Mouse (Mus musculus) hindbrain, postnatal 0 days (tissue): ENCODE measurements around the gene Gm37240. TPM values are rescaled to one million over a fixed set of nuclear protein-coding genes. Genes with fewer than 3 reads are reported as not detected.

Experiments used
- ATAC-seq: fragments of 200-750 bp; cut with Nextera tagmentation; 2 replicates; pipeline ENCODE4 v1.8.0; 2017; ENCODE audit warnings: mild to moderate bottlenecking, moderate TSS enrichment, moderate library complexity
- DNase-seq: peaks from one replicate; pipeline ENCODE4 v3.0.0-alpha.2; 2015; ENCODE audit warnings: low spot score
- H3K27ac ChIP-seq: fragments of 300-500 bp; sonication (generic); 2 replicates; pipeline ENCODE4 v1.5.1; 2014; ENCODE audit warnings: mild to moderate bottlenecking
- H3K27me3 ChIP-seq: fragments of 300-500 bp; sonication (generic); 2 replicates; pipeline ENCODE4 v1.6.1; 2014; ENCODE audit warnings: low read length, mixed read lengths; ENCODE audit not compliant: insufficient read depth
- H3K36me3 ChIP-seq: fragments of 300-500 bp; sonication (generic); 2 replicates; pipeline ENCODE4 v1.6.1; 2014; ENCODE audit warnings: low read length, mixed read lengths; ENCODE audit not compliant: insufficient read depth
- H3K4me1 ChIP-seq: fragments of 300-500 bp; sonication (generic); 2 replicates; pipeline ENCODE4 v1.6.1; 2014; ENCODE audit warnings: antibody characterized with exemption, low read length, mixed read lengths; ENCODE audit not compliant: insufficient read depth
- H3K4me2 ChIP-seq: fragments of 300-500 bp; sonication (generic); 2 replicates; pipeline ENCODE4 v1.6.1; 2014; ENCODE audit warnings: low read depth, mild to moderate bottlenecking, low read length, moderate library complexity, mixed read lengths
- H3K4me3 ChIP-seq: fragments of 300-500 bp; sonication (generic); 2 replicates; pipeline ENCODE4 v1.5.1; 2014; ENCODE audit warnings: low read length
- H3K9ac ChIP-seq: fragments of 300-500 bp; sonication (generic); replicated peaks from 2 replicates; pipeline ENCODE4 v1.6.1; 2014; ENCODE audit warnings: mild to moderate bottlenecking, low read length, moderate library complexity, mixed read lengths
- H3K9me3 ChIP-seq: fragments of 300-500 bp; sonication (generic); 2 replicates; pipeline ENCODE4 v1.6.1; 2016; ENCODE audit warnings: low read length, mixed read lengths
- CTCF ChIP-seq: IDR thresholded peaks from 2 replicates; pipeline ENCODE4 v1.5.1; 2016; ENCODE audit warnings: antibody characterized with exemption, control low read depth, low read depth
- WGBS: fragments of 180-500 bp; shearing (Covaris S2); extraction: QIAGEN DNeasy Blood & Tissue Kit; methylation state at CpG from one replicate; pipeline ENCODE4 v1.1.7; 2014; 5-methylcytosine and 5-hydroxymethylcytosine counted together
- polyA plus RNA-seq: library from polyadenylated mRNA; unstranded; fragments of >200 nt; fragmentation: Nextera tagmentation; extraction: Ambion mirVana; gene quantifications from 2 replicates; pipeline ENCODE4 v1.2.1, GENCODE M21; 2015
- total RNA-seq: library from RNA; depleted of rRNA; stranded (reverse); fragments of >200 nt; gene quantifications from 2 replicates; pipeline ENCODE4 v1.2.3, GENCODE M21; 2014

Gm37240 gene
- total and polyA plus RNA-seq, 2 experiments from 2014 or later: 1.5 TPM; not detected in 1

DNA sequence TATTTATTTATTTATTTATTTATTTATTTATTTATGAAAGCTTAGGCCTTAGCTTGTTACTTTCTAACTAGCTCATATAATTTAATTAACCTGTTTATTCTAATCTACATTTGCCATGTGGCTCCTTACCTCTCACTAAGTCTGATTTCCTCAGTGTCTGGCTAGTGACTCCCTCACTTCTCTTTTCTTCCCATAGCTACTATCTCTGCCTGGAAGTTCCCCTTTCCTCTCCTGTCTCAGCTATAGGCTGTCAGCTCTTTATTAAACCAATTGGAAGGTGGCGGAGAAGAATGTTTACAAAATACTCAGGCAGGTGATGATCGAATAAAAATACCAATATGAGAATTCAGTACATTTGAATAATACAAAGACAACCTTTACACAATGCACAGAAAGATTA is 1044.5 kb downstream of the Gm37240 start:
- H3K4me3 ChIP-seq: no peak overlapping the region
- H3K4me1 ChIP-seq: no peaks in the 10 kb centered on the region
- no peak for TF ChIP-seq CTCF
- no peaks in the 10 kb centered on the region for H3K36me3 ChIP-seq
- ATAC-seq (no peak), DNase-seq (no peak)
- H3K27me3 ChIP-seq: no peaks in the 10 kb centered on the region
- H3K9ac ChIP-seq: no peak overlapping the region
- no peak overlapping the region for H3K4me2 ChIP-seq
- H3K27ac ChIP-seq: no peak overlapping the region
- 92% methylated on average over 2 of the region's 2 CpGs for WGBS
- no peaks in the 10 kb centered on the region for H3K9me3 ChIP-seq

DNA sequence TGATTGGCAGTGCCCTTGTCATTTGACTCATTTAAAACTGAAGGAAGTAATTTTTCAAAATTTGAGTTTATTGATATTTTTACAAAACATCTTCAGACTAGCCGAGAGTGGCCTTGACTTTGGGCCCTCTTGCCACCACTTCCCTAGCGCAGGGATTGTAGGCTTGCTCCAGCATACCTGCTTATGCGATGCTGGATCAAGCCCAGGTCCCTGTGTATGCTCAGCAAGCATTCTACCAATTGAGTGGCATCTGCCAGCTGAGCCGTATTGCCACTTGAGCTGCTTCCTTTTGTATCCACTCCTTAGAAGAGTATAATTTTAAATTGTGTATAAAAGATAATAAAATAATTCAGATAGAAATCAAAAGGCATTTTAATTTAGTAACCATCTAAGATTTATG is 1046.0 kb downstream of the Gm37240 start:
- Histone ChIP-seq H3K36me3 (no peaks in the 10 kb centered on the region), H3K9me3 (no peaks in the 10 kb centered on the region), H3K4me3 (no peak overlapping the region), H3K4me1 (no peaks in the 10 kb centered on the region), H3K27me3 (no peaks in the 10 kb centered on the region), H3K9ac (no peak overlapping the region), H3K4me2 (no peak overlapping the region), H3K27ac (no peak overlapping the region)
- no peak for DNase-seq
- TF ChIP-seq CTCF: no peak
- ATAC-seq: no peak
- WGBS: 86% methylated on average over 4 of the region's 4 CpGs

DNA sequence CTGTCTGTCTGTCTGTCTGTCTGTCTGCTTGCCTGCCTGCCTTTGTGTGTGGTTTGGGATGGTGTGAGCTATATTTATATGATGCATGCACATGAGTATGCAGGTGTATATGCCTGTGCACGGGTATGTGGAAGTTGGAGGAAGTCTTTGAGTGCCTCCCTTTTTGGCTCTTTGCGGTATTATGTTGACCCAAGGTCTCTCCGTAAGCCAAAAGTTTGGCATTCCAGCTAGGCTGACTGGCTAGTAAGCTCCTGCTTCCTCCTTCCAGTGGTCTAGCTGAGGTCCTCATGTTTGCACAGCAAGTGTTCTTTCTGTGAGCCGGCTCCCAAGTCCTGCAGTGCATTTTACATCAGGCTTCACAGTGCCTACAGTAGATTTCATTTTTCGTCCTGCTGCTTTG is 1047.8 kb downstream of the Gm37240 start:
- Histone ChIP-seq H3K9ac (no peak overlapping the region), H3K4me3 (no peak overlapping the region), H3K27ac (no peak overlapping the region), H3K36me3 (no peaks in the 10 kb centered on the region), H3K27me3 (no peaks in the 10 kb centered on the region), H3K9me3 (no peaks in the 10 kb centered on the region), H3K4me1 (no peaks in the 10 kb centered on the region), H3K4me2 (no peak overlapping the region)
- no peak for ATAC-seq
- no peak for TF ChIP-seq CTCF
- WGBS: 79% methylated on average over 5 of the region's 5 CpGs
- DNase-seq: no peak

DNA sequence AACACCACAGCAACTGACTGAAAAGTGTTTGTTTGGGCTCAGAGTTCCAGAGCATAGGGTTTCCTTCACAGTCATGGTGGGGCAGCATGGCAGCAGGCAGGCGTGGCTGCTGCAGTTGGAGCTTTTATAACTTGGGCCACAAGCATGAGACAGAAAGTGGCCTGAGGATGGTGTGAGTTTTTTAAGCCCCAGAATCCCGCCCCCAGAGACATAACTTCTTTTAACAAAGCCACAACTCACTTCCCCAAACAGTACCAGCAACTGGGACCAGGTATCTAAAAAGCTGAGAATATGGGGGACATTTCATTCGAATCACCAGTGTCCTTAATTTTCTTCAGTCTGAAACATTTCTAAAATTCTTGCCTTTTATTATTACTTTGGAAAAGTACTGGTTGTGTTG is 1049.3 kb downstream of the Gm37240 start:
- no peak overlapping the region for H3K4me2 ChIP-seq
- no peaks in the 10 kb centered on the region for H3K36me3 ChIP-seq
- ATAC-seq (no peak), DNase-seq (no peak)
- H3K4me1 ChIP-seq: no peaks in the 10 kb centered on the region
- no peaks in the 10 kb centered on the region for H3K9me3 ChIP-seq
- no peaks in the 10 kb centered on the region for H3K27me3 ChIP-seq
- no peak for TF ChIP-seq CTCF
- no peak overlapping the region for H3K27ac ChIP-seq
- H3K4me3 ChIP-seq: no peak overlapping the region
- WGBS: 92% methylated on average over 3 of the region's 3 CpGs
- H3K9ac ChIP-seq: no peak overlapping the region

DNA sequence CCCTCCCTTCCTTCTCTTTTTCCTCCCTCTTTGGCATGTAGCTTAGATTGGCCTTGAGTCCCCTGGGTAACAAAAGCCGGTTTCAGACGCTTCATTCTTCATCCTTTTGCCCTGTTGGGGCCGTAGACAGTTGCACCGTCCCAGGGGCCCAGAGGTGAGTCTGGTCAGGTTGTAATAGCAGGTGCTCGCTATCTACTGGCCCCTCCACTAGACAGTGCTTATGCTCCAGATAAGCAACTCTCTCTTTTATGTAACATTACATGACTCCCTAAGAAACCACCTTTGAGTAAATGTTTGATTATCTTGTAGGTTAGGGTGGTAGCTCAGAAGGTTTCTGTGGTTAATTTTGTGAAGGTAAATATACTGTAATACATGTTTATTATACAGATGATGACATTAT is 1051.3 kb downstream of the Gm37240 start:
- H3K9ac ChIP-seq: no peak overlapping the region
- H3K9me3 ChIP-seq: no peaks in the 10 kb centered on the region
- no peak overlapping the region for H3K4me2 ChIP-seq
- no peaks in the 10 kb centered on the region for H3K4me1 ChIP-seq
- H3K27me3 ChIP-seq: no peaks in the 10 kb centered on the region
- 76% methylated on average over 5 of the region's 5 CpGs for WGBS
- H3K4me3 ChIP-seq: no peak overlapping the region
- H3K27ac ChIP-seq: no peak overlapping the region
- TF ChIP-seq CTCF: no peak
- no peaks in the 10 kb centered on the region for H3K36me3 ChIP-seq
- DNase-seq (no peak), ATAC-seq (no peak)

DNA sequence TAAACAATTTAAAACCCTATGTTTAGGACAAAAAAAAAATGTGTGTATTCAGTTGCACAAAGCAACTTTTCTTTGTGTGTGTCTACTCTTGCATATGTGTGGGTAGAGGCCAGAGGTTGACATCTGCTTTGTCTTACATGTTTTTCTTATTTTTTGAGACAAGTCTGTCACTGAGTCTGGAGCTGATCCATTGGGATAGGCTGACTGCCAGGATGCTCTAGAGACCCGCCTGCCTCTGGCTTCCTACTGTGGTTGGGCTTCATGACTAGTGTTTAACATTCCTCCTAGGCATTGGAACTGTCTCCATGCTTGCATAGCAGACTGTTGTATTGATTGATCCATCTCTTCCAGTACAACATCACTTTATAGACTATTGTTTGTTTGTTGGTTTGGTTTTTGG is 1058.0 kb downstream of the Gm37240 start:
- no peak for ATAC-seq
- 71% methylated on average over 1 of the region's 1 CpGs for WGBS
- no peaks in the 10 kb centered on the region for H3K4me1 ChIP-seq
- H3K36me3 ChIP-seq: no peaks in the 10 kb centered on the region
- H3K4me2 ChIP-seq: no peak overlapping the region
- no peaks in the 10 kb centered on the region for H3K27me3 ChIP-seq
- TF ChIP-seq CTCF: no peak
- no peak overlapping the region for H3K27ac ChIP-seq
- H3K9me3 ChIP-seq: no peaks in the 10 kb centered on the region
- H3K9ac ChIP-seq: no peak overlapping the region
- DNase-seq: no peak
- H3K4me3 ChIP-seq: no peak overlapping the region

DNA sequence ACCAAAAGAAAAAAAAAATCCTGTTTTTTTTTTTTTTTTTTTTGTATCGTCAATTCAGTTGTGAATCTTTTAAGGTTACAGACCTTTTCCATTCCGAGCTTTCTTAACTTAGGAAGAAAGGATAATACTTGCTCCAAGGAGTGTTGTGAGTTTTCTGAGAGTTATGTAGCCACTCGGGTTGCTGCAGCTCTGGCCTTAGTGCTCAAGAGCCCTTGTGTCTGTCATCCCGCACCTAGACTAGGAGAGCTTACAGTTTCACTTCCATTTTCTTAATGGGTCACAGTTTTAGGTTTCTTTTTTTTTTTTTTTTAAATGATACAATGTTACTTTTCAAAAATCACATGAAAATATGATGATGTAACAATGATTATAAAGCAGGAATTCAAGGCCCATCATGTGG is 1059.7 kb downstream of the Gm37240 start:
- Histone ChIP-seq H3K27ac (no peak overlapping the region), H3K36me3 (no peaks in the 10 kb centered on the region), H3K27me3 (no peaks in the 10 kb centered on the region), H3K4me3 (no peak overlapping the region), H3K9ac (no peak overlapping the region), H3K4me2 (no peak overlapping the region), H3K4me1 (no peaks in the 10 kb centered on the region), H3K9me3 (no peaks in the 10 kb centered on the region)
- WGBS: 90% methylated on average over 4 of the region's 4 CpGs
- TF ChIP-seq CTCF: no peak
- ATAC-seq (no peak), DNase-seq (no peak)
